Mouse (Mus musculus) hindbrain, postnatal 0 days (tissue): Measurements from ENCODE around the gene Rdh16f2. TPM values are rescaled to one million over a fixed set of nuclear protein-coding genes. Genes with fewer than 3 reads are reported as not detected.
"Not testable (repeated sequence)": the region's sequence is repeated elsewhere in the genome, so short reads cannot be mapped to it uniquely, and the experiment has no call there.

ENCODE experiments used
- ATAC-seq: fragments of 200-750 bp; cut with Nextera tagmentation; 2 replicates; pipeline ENCODE4 v1.8.0; 2017; ENCODE audit warnings: mild to moderate bottlenecking, moderate TSS enrichment, moderate library complexity
- DNase-seq: peaks from one replicate; pipeline ENCODE4 v3.0.0-alpha.2; 2015; ENCODE audit warnings: low spot score
- H3K27ac ChIP-seq: fragments of 300-500 bp; sonication (generic); 2 replicates; pipeline ENCODE4 v1.5.1; 2014; ENCODE audit warnings: mild to moderate bottlenecking
- H3K27me3 ChIP-seq: fragments of 300-500 bp; sonication (generic); 2 replicates; pipeline ENCODE4 v1.6.1; 2014; ENCODE audit warnings: low read length, mixed read lengths; ENCODE audit not compliant: insufficient read depth
- H3K36me3 ChIP-seq: fragments of 300-500 bp; sonication (generic); 2 replicates; pipeline ENCODE4 v1.6.1; 2014; ENCODE audit warnings: low read length, mixed read lengths; ENCODE audit not compliant: insufficient read depth
- H3K4me1 ChIP-seq: fragments of 300-500 bp; sonication (generic); 2 replicates; pipeline ENCODE4 v1.6.1; 2014; ENCODE audit warnings: antibody characterized with exemption, low read length, mixed read lengths; ENCODE audit not compliant: insufficient read depth
- H3K4me2 ChIP-seq: fragments of 300-500 bp; sonication (generic); 2 replicates; pipeline ENCODE4 v1.6.1; 2014; ENCODE audit warnings: low read depth, mild to moderate bottlenecking, low read length, moderate library complexity, mixed read lengths
- H3K4me3 ChIP-seq: fragments of 300-500 bp; sonication (generic); 2 replicates; pipeline ENCODE4 v1.5.1; 2014; ENCODE audit warnings: low read length
- H3K9ac ChIP-seq: fragments of 300-500 bp; sonication (generic); replicated peaks from 2 replicates; pipeline ENCODE4 v1.6.1; 2014; ENCODE audit warnings: mild to moderate bottlenecking, low read length, moderate library complexity, mixed read lengths
- H3K9me3 ChIP-seq: fragments of 300-500 bp; sonication (generic); 2 replicates; pipeline ENCODE4 v1.6.1; 2016; ENCODE audit warnings: low read length, mixed read lengths
- CTCF ChIP-seq: IDR thresholded peaks from 2 replicates; pipeline ENCODE4 v1.5.1; 2016; ENCODE audit warnings: antibody characterized with exemption, control low read depth, low read depth
- WGBS: fragments of 180-500 bp; shearing (Covaris S2); extraction: QIAGEN DNeasy Blood & Tissue Kit; methylation state at CpG from one replicate; pipeline ENCODE4 v1.1.7; 2014; 5-methylcytosine and 5-hydroxymethylcytosine counted together
- polyA plus RNA-seq: library from polyadenylated mRNA; unstranded; fragments of >200 nt; fragmentation: Nextera tagmentation; extraction: Ambion mirVana; gene quantifications from 2 replicates; pipeline ENCODE4 v1.2.1, GENCODE M21; 2015
- total RNA-seq: library from RNA; depleted of rRNA; stranded (reverse); fragments of >200 nt; gene quantifications from 2 replicates; pipeline ENCODE4 v1.2.3, GENCODE M21; 2014

Rdh16f2 gene
- total and polyA plus RNA-seq, 2 experiments from 2014 or later: not detected

GRCm38 (mm10) chr10:127838539-127838938 is 27.7 kb upstream of the Rdh16f2 start:
- H3K9ac ChIP-seq: no peak overlapping the region
- H3K4me3 ChIP-seq: no peak overlapping the region
- ATAC-seq (no peak), DNase-seq (no peak)
- no peaks in the 10 kb centered on the region for H3K9me3 ChIP-seq
- no peak overlapping the region for H3K4me2 ChIP-seq
- H3K27me3 ChIP-seq: no peaks in the 10 kb centered on the region
- no peak for TF ChIP-seq CTCF
- H3K4me1 ChIP-seq: no peaks in the 10 kb centered on the region
- H3K27ac ChIP-seq: no peak overlapping the region
- 88% methylated on average over 2 of the region's 2 CpGs for WGBS
- no peaks in the 10 kb centered on the region for H3K36me3 ChIP-seq

- Histone ChIP-seq H3K36me3 (no peaks in the 10 kb centered on the region), H3K4me1 (no peaks in the 10 kb centered on the region), H3K27ac (no peak overlapping the region), H3K27me3 (no peaks in the 10 kb centered on the region), H3K9me3 (no peaks in the 10 kb centered on the region), H3K4me3 (no peak overlapping the region), H3K4me2 (no peak overlapping the region), H3K9ac (no peak overlapping the region)
- no peak for ATAC-seq
- TF ChIP-seq CTCF: no peak
- WGBS: 79% methylated on average over 2 of the region's 2 CpGs
- DNase-seq: no peak
Measured at GRCm38 (mm10) chr10:127840776-127841175, 25.5 kb upstream of the Rdh16f2 start.

GRCm38 (mm10) chr10:127845945-127846344 is 20.3 kb upstream of the Rdh16f2 start:
- WGBS: 92% methylated on average over 5 of the region's 5 CpGs
- ATAC-seq, H3K4me3 ChIP-seq, H3K27me3 ChIP-seq, H3K4me1 ChIP-seq, H3K9me3 ChIP-seq, H3K27ac ChIP-seq, DNase-seq, H3K36me3 ChIP-seq, H3K4me2 ChIP-seq, H3K9ac ChIP-seq: not testable (repeated sequence)

- 90% methylated on average over 1 of the region's 1 CpGs for WGBS
- ATAC-seq (no peak), DNase-seq (no peak)
- Histone ChIP-seq H3K9me3 (no peaks in the 10 kb centered on the region), H3K4me2 (no peak overlapping the region), H3K27ac (no peak overlapping the region), H3K4me1 (no peaks in the 10 kb centered on the region), H3K27me3 (no peaks in the 10 kb centered on the region), H3K36me3 (no peaks in the 10 kb centered on the region), H3K4me3 (no peak overlapping the region), H3K9ac (no peak overlapping the region)
- TF ChIP-seq CTCF: no peak
Measured at GRCm38 (mm10) chr10:127848089-127848488, 18.2 kb upstream of the Rdh16f2 start.

- Histone ChIP-seq H3K27ac (no peak within 1 kb of the TSS), H3K36me3 (no peaks in the 10 kb centered on the region), H3K27me3 (no peaks in the 10 kb centered on the region), H3K9me3 (no peaks in the 10 kb centered on the region), H3K4me3 (no peak within 1 kb of the TSS), H3K4me2 (no peak within 1 kb of the TSS), H3K9ac (no peak within 1 kb of the TSS), H3K4me1 (no peaks in the 10 kb centered on the region)
- 77% methylated on average over 1 of the region's 1 CpGs for WGBS
- ATAC-seq (no peak), DNase-seq (no peak)
- TF ChIP-seq CTCF: no peak
Measured at GRCm38 (mm10) chr10:127849628-127850027, 16.6 kb upstream of the Rdh16f2 start, which contains the start of gene Rdh19. Gene Rdh19 (plus strand): TSS chr10:127849928.

- Histone ChIP-seq H3K27ac (no peak overlapping the region), H3K27me3 (no peaks in the 10 kb centered on the region), H3K36me3 (no peaks in the 10 kb centered on the region), H3K4me2 (no peak overlapping the region), H3K4me1 (no peaks in the 10 kb centered on the region), H3K4me3 (no peak overlapping the region), H3K9ac (no peak overlapping the region), H3K9me3 (no peaks in the 10 kb centered on the region)
- no peak for TF ChIP-seq CTCF
- DNase-seq (peak; percentile 2), ATAC-seq (no peak)
Measured at GRCm38 (mm10) chr10:127856376-127856775, 9.9 kb upstream of the Rdh16f2 start.

- no peaks in the 10 kb centered on the region for H3K27me3 ChIP-seq
- H3K9ac ChIP-seq: no peak overlapping the region
- DNase-seq: no peak
- no peaks in the 10 kb centered on the region for H3K9me3 ChIP-seq
- H3K27ac ChIP-seq: no peak overlapping the region
- H3K4me2 ChIP-seq: no peak overlapping the region
- H3K4me1 ChIP-seq: no peaks in the 10 kb centered on the region
- H3K36me3 ChIP-seq: no peaks in the 10 kb centered on the region
- no peak overlapping the region for H3K4me3 ChIP-seq
- no peak for TF ChIP-seq CTCF
- ATAC-seq: no peak
Measured at GRCm38 (mm10) chr10:127864931-127865330, 1.3 kb upstream of the Rdh16f2 start.
